Mouse (Mus musculus) heart, postnatal 0 days (tissue): ENCODE results near the gene Lcmt1.

Experiments
- CTCF ChIP-seq: IDR thresholded peaks from 2 replicates; pipeline ENCODE4 v1.5.1; 2016; ENCODE audit warnings: antibody characterized with exemption, control low read depth, low read depth
- EP300 ChIP-seq: IDR thresholded peaks from 2 replicates; pipeline ENCODE4 v1.6.1; 2016; ENCODE audit warnings: antibody characterized with exemption, low read depth

DNA sequence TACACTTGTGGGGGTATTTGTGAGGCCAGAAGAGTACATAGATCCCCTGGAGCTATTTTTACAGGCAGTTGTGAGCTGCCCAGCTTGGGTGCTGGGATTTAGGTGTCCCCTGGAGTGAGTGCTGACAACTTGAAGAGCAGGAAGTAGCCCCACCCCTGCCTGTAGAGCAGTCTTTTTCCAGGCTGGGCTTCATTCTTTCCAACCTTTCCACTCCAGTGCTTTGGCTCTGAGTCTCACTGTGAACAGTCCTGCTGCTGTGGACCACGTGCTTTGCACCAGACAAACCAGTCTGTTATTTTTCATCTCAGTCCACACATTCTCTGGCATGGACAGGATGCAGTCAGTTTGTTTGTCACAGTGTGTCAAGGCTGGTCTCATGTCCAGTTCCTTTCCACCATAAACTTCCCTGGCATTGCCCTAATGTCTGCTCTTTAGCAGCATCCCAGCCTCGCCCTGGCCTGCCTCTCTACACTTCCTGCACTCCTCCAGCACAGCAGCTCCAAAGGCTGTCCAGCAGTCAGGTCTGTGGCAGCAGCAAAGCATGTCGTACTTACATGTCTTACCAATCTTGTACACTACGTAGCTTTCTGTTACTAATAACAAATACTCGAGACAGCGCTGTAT lies 55.7 kb downstream of the Lcmt1 start:
- TF ChIP-seq EP300 (no peak), CTCF (no peak)
